Mouse (Mus musculus) liver, embryonic 14.5 days (tissue): ENCODE data around the gene Foxn3.

ENCODE experiments used
- CTCF ChIP-seq: IDR thresholded peaks from 2 replicates; pipeline ENCODE4 v1.5.1; 2016; ENCODE audit warnings: antibody characterized with exemption, low read depth, control low read depth
- EP300 ChIP-seq: IDR thresholded peaks from 2 replicates; pipeline ENCODE4 v1.6.1; 2016; ENCODE audit warnings: antibody characterized with exemption, low read depth

DNA sequence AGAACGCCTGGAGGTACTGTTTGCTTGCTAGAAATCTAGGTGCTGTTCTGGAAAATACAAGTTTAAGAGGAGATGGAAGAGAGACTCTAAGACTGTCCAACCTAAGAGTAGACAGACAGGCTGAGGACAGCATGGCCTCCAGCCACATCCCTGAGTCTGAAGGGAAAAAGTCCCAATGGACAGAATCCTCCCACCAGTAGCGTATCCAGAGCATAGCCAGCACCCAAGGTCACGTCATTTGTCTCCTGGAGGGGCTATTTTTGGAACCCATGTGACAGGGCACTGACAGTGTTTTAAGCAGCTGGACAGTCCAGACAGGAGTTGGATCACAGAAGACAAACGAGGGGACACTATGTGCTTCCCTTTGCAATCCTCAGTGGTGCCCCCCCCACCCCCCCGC, 46.3 kb upstream of the Foxn3 start:
- TF ChIP-seq CTCF (no peak), EP300 (no peak)
